Mouse (Mus musculus): ENCODE measurements around the gene Rpp21.
A peak's percentile ranks its signal among the peaks of the same experiment; 100 is the strongest.
"Not testable (repeated sequence)": the region's sequence is repeated elsewhere in the genome, so short reads cannot be mapped to it uniquely, and the experiment has no call there.

Gene Rpp21

DNA sequence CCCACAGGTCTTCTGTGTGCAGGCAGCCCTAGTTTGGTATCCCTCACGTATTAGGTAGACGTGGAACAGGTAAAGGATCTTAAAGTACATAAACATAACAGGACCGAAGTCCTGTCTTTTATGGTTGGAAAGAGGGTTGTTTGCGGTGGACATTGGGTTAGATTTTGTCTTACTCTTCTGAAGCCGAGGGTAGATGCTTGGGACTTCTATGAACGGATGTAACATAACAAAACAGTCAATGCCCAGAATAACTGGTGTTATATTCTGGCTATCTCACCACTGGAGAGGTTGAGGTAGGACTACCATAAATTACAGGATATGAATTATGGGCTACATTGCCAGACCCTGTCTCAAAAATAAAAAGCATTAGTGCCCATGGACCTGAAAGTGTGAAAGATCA, at the start of gene Rpp21:
Gene Rpp21 (minus strand): TSS at position 101 of the 400 bp plus-strand sequence.
- DNase-seq: no peak

DNA sequence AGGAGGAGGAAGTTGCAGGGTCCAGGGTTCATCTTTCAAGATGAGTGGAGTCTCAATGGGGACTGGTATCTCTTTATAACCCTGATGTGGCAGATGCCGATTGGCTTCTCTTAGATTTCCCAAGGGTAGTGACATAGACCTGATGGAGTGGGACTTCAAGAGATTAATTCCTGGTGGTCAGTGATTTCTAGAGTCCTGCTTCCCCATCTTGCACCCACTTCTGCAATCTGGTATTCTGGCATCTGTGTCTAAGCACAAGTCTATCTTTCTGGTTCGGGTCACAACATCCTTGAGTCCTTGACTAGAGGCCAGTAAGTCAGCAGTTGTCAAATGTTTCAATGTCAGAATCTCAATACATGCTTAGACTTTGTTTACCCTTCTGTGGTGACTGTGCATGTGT, 28.5 kb upstream of the Rpp21 start, which contains the start of gene H2-M10.2:
Gene H2-M10.2 (minus strand): TSS at position 101 of the 400 bp plus-strand sequence.
- no peak for DNase-seq

DNA sequence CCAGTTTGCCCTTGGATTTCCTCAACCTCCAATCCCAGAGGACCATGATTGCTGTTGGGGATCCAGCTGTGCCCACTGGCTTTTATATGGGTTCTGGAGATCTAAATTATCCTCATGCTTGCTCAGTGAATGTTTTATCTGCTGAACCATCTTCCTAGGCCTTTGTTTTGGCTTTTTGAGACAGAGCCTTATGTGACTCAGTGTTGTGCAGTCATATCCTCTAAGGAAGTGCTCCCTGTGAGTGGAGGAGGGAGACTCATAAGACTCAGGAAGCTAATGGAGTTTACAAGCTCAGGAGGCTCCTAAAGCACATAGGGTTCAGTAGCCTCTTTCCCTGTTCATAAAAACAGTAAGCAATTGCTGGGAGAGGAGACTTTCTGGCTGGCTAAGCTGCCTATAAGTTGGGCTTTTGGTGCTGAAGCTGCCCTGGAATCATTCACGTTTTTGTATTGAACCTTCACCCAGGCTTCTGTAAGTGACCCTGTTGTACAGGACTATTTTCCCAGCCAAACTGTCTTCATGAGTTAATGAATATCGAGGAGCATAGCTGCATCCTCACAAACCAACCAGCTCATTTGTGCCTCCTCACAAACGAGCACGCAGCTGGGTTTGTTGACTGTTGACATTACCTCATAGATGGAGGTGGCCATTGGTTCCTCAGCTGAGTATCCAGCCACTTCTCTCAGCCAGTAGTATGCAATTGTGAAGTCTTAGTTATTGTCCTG, 23.8 kb upstream of the Rpp21 start:
- DNase-seq: no peak

DNA sequence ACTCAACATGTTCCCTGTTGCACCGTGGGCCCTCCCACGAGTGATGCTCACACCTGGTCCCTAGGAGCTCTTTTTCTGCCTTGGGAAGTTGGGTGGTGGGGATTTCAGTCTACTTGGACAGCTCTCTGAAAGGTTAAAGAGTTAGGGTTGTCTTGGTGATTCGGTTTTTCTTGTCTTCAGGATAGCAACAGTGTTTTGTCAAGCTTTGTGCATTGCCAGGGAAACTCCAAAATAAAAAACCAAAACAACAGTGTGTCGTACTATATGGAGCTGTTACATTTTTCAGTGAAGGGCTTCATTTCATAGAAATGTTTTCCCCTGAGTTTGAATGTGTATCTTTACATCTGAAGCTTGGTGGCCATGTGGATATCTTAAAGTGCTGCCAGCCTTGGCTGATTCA, 16.9 kb upstream of the Rpp21 start:
- DNase-seq: no peak

DNA sequence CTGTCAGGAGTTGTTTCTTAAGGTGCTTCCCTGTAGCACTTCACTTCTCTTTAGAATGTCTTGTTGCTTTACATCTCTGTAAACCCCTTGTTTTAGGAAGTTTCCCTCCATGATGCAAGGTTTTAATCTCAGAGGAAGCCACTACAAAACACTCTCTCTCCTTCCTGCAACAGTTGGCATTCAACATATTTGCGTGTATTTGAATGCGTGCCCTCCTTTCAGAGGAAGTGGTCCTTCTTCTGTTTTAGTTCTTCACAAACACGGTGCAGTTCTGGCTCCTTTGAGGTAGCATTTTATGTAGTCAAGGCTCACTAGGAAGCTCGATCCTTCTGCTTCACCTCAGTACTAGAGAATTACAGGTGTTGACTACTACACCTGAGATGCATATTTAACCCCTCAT, 15.9 kb upstream of the Rpp21 start:
- no peak for DNase-seq

DNA sequence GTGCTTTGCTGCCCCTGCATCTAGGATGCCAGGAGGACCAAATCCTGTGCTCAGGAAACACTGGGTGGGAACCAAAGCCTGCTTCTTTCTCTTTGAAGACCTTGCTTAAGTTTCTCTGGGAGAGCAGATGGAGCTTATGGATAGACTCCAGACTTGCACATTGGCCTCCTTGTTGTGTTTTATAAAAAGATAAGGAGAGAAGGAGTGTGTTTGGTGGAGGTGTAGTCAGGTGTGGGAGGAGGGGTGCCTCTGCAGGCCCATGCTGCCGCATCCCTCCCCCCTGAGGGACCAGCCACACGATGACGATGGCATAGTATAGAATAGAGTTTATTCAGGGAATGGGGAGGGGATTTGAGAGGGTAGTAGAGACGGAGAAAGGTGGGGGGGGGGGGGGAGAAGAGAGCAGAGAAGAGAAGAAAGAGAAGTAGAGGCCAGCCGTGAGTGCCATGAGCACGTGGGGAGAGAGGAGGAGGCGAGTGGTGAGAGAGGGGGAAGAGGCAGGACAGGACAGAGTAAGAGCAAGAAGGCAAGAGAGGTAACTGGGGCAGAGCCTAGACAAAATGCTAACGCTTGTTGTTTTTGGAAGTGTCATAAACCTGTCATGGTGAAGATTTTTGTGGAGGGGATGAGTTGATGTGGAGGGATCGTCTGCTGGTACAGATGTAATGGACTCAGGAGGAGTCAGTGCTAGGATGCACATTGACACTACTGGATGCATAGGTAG, 14.9 kb upstream of the Rpp21 start:
- DNase-seq: no peak

DNA sequence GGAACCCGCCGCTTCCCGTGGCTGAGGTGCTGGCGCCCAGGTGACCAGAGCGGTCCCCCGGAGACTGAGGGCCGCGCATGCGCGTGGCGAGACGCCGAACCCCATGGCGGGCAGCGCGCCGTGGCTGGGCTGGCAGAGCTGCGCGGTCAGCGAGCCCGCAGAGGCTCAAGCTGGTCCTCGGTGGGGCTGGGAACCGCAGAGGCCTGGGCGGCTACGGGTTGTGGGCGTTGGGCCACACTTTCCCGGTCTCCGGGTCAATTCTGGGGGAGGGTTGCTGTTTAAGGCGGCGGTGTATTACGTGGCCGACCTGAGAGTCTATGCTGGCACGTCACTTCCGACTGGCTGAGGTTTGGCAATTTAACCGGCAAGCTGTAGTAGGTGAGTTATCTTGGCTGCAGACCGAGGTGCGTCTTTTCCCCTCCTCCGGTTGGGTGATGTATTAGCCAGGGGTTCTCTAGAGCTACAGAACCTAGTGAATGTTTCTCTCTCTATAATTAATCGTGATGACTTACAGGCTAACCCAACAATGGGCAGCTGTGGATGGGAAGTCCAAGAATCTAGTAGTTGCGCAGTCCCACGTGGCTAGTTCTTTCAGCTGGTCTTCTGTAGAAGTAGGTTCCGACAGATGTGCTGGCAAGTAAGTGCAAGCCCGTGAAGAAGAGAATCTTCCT, 13.9 kb upstream of the Rpp21 start, which contains the start of gene Trim39:
Gene Trim39 (minus strand): TSS at position 662 of the 671 bp plus-strand sequence.
- DNase-seq: peak; percentile 85

DNA sequence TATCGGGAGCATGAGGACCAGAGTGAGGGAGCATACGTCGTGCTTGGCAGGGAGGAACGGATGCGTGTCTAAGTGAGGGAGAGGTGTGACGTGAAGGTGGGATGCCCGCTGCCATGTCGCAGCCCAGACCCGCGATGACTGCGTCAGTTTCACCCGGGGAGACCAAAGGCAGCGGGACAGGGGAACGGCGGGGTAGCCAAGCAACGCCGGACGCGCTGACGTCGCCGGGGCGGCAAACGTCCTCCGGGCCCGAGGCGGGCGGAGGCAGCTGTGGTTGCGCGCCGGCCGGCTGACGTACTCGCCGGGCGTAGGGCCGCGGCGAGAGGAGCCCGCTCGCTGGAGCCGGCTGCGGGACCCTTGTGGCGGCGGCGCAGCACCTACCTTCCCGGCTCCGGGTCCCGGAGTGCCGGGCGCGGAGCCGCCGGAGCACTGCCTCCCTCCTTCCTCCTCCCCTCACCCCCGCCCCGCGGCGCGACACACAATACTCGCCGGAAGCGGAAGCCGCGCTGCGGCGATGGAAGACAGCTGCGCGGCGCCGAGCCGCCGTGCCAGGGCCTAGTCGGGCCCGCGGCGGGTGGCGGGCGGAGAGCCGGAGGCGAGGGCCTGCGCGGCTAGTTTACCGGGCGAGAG, 13.2 kb upstream of the Rpp21 start:
- peak; percentile 91 for DNase-seq

DNA sequence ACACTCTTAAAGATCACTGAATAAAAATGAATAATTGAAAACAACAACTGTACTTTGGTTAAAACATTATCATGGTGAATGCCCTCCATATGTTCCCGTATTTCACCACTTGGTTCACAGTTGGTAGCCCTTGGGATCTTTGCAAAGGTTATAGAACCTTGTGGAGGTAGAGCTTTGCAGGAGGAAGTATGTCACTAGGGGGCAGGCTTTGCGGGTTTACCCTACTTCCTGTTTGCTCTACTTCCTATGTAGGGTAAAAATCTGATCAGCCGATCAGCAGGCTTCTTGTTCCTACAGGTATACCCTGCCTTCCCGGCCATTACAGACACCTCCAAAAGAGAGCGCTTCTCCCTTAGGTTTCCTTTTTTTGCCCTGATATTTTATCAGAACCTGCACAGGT, 8.0 kb upstream of the Rpp21 start:
- no peak for DNase-seq

DNA sequence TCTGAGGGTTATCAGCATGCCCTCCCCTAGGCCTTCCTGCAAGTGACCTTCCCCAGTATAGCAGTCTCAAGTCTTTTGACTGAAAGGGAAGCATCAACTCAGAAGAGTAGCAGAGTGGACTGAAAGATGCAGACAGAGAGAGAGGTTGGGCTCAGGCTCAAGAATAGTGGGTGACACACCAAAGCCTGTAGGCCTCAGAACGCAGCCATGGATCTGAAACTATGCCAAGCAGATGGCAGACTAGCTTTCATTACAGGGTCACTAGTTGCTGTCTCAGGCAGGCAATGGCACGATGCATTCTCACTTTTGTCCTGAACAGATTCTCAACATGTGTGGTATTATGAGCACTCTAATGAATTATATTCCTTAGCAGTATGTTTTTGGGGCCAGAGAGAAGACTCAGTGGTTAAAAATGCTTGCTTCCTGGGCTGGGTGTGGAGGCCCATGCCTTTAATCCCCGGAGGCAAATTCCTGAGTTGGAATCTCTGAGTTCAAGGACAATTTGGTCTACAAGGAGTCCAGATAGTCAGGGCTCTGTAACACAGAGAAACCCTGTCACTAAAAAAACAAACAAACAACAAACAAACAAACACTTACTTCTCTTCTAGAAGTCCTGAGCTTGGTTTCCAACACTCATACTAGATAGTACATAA, 6.5 kb upstream of the Rpp21 start:
- DNase-seq: no peak

DNA sequence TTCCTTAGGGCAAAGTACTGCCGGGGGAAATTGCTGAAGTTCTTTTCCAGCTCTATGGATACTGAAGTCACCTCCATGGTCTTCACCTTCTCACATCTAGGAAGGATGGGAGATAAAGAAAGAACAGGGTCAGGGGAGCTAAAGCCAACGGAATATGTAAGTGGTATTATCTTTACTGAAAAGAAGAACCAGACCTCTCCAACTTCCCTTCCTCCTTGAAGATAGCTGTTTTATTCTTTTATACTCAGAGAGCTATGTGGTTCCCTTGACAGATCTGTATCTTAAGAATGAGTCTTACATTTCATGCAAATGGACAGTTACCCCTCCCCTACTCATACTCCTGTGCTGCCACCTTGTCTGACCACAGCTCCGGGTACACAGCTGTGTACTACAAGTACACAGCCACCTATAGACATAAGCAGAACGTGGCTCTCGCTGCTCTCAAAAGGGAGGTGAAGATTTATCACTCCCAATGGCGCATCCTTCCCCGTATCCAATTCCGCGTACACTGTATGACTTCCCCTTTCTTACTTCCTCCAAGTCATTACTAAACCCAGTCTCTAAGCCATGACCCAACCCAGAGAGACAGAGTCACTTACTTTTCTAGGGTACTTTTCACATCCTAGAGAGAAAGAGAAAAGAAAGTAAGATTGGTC, 3.8 kb upstream of the Rpp21 start:
- DNase-seq: no peak

DNA sequence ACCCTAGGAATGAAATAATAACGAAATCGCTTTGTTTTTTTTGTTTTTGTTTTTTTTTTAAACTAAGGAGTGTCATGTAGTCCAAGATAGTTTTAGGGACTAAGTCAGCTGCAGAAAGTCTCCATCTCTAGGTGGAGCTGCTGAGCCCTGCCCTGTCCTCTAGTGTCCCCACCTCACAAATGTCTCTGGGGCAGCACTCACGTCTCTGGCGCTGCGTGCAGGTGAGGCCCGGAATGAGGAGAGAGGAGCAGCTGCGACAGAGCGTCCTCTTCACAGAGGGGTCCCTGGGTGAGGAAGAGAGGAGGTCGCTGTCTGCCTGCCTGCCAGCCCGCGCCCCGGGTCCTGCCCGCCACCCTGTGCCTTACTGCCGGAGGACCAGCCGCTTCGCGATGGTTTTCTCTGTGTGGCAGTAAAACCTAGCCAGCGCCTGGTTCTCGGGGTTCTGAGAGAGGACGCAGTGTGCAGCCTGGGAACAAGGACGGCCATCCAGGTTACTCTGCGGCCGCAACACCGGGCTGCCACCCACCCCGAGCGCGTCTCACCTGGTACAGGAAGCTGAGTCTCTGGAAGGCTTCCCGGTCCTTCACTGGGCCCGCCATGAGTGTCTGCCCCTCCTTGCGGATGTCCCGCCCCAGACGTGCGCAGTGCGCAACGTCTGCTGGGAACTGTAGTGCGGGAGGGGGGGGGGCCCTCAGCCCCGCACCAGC, 475 bp downstream of the Rpp21 start:
- peak; percentile 89 for DNase-seq

DNA sequence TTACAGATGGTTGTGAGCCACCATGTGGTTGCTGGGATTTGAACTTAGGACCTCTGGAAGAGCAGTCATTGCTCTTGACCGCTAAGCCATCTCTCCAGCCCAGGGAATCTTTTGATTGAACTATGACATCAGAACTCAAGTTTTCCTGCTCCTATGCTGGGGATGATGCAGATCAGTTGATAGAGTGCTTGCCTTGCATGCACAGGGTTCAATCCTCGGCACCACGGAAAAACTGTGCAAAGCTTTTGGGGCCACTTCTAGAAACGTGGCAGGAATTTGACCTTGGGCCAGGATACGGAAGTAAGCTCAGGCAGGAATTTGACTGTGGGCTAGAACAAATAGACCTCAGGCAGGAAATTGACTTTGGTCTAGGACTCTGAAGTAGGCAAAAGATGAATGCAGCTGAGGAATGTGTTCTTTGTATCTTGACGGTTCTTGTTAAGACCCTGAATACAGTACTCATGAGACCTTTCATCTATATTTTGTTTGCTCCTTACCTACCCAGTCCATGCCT, 4.7 kb downstream of the Rpp21 start:
- DNase-seq: no peak

DNA sequence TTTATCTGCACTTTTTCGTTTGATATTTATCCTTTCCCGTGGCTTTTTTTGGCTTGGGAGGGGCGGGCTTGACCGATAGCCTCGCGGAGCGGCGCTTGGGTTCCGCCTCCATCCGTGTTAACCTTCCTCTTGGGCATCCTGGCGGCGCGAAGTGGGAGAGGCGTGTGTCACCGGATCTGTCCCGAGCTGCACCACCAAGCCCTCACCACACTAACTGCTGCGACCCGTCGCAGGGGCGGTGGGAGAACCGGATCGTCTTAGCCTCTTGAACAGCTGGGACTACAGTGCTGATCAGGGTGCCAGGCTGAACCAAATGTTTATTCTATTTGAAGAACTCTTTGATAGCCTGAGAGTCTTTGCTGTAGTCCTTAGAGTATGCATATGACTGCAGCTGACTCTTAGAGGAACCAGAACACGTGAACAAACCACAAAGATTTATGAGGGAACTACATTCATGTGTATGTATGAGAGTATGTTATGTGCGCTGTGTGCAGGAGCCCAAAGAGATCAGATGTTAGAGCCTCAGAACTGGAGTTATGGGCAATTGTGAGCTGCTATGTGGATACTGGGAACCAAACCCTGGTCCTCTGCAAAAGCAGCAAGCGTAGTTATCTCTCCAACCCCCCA, 5.5 kb downstream of the Rpp21 start:
- DNase-seq: no peak

DNA sequence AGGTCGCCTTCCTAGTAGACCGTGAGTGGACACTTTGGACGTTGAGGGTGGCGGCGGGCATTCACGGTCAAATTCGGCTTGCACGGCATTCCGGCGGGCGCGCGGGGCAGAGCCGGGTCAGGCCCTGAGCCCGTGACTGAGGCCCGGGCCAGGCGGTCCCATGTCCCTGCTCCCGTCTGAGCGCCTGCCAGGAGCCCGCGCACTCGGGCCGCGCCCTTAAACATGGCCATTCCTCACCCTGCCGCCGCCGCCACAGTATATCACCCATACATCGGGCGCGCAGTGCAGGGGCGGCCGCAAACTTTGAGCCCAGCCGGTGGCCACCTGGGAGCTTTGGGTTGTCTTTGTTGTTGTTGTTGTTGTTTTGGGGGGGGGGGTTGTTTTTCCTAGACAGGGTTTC, 9.0 kb downstream of the Rpp21 start:
- no peak for DNase-seq

DNA sequence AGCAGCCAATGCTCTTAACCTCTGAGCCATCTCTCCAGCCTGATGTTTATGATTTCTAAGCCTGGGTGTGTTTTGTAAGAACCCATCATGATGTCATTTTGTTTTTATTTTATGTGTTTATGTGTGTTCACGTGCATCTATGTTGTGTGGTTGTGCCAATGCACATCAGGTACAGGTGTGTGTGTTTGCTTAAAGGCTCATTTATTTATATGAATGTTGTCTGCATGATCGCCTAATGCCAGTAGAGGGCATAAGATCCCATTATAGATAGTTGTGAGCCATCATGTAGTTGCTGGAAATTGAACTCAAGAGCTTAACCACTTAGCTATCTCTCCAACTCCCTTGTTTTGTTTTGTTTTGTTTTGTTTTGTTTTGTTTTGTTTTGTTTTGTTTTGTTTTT, 12.1 kb downstream of the Rpp21 start:
- no peak for DNase-seq

DNA sequence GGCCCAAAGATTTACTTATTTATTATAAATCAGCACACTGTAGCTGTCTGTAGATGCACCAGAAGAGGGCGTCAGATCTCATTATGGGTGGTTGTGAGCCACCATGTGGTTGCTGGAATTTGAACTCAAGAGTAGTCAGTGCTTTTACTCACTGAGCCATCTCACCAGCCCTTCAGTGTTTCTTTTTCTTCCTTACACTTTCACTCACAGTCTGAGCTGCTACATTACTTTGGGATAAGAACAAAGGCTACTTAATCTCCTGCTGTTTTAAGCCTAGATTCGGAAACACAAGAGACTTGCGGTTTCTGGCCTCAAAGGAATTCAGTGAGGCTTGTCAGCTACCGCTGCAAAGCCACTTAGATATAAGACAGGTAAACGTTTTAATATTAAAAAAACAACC, 13.8 kb downstream of the Rpp21 start:
- no peak for DNase-seq

DNA sequence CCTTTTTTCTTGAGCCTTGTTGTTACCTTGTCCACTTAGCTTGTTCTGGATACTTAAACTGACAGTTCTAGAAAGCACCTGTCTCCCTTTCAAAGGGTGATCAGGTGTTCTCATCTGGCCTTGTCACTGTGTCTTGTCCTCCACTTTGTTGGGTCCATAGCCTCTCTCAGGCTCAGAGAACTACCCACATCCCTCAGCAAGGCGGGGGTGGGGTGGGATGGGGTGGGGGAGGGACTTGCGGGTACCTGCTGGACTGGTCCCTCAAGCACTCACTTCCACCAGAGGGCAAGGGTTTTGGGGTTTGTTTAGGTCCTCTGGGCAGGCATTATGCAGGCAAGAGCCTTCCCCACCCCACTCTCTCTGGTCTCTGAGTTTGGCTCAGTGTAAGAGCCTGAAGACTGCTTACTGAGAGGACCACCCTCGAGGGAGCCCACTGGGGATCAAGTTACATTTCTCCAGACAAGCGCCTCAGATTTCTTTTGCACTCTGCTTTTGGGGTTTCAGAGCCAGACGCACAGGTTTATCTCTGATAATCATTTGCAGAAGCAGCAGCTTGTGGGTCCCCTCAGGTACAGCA, 17.1 kb downstream of the Rpp21 start:
- DNase-seq: no peak

DNA sequence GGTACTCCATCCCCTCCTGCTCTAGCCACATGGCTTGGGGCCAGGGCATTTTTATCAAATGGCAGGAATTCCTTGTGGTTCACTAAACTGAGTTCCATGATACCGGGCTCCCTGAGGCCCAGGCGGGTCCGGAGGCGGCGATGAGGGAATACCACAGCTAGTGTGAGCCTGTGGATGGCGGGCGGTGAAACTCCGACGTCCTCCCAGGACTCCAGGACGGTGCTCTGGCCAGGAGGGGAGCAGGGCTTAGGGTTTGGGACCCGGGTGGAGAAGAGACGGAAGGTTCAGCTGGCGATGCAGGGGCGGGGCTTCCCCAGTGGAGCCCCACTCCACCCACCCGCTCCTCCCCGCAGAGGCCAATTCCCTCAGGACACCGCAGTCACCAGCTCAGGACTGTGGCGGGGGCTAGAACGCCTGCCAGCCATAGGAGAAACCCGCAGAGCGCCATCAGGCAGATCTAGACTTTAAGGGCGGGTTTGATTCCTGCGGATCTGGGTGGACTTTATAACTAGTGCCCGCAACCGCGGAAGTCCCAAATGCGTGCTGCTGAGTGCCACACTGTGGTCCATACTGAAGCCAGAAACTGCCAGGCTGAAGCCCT, 20.4 kb downstream of the Rpp21 start:
- DNase-seq: no peak

DNA sequence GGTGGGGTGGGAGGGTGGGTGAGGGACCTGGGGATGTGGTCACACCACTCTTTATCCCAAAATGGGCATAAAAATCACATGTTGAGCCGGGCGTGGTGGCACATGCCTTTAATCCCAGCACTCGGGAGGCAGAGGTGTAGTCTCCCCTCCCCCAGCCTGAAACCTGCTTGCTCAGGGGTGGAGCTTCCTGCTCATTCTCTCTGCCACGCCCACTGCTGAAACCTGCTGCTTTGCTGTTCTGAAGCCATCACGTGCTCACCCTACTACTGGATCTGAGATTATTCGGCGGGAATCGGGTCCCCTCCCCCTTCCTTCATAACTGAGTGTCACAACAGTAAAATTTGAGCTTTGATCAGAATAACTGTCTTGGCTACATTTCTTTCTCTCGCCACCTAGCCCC, 22.6 kb downstream of the Rpp21 start:
- DNase-seq: not testable (repeated sequence)

All from right cerebral cortex, adult 18-20 months (tissue).